Mouse (Mus musculus) limb, embryonic 11.5 days (tissue): ENCODE data around the gene Pklr. TPM values are rescaled to one million over a fixed set of nuclear protein-coding genes. Genes with fewer than 3 reads are reported as not detected.

ENCODE experiments used
- ATAC-seq: fragments of 200-750 bp; cut with Nextera tagmentation; 2 replicates; pipeline ENCODE4 v1.8.0; 2017; ENCODE audit warnings: low read depth; ENCODE audit not compliant: insufficient number of reproducible peaks, low FRiP score, low TSS enrichment
- DNase-seq: peaks from one replicate; pipeline ENCODE4 v3.0.0-alpha.2; 2015; ENCODE audit warnings: low spot score
- H3K27ac ChIP-seq: fragments of 300-500 bp; sonication (generic); replicated peaks from 2 replicates; pipeline ENCODE4 v1.5.1; 2014; ENCODE audit warnings: low read depth, mild to moderate bottlenecking, low read length
- H3K27me3 ChIP-seq: fragments of 300-500 bp; sonication (generic); 2 replicates; pipeline ENCODE4 v1.6.1; 2014; ENCODE audit warnings: mild to moderate bottlenecking, low read length, mixed read lengths; ENCODE audit not compliant: control insufficient read depth, insufficient read depth
- H3K36me3 ChIP-seq: fragments of 300-500 bp; sonication (generic); 2 replicates; pipeline ENCODE4 v1.6.1; 2014; ENCODE audit warnings: mild to moderate bottlenecking, low read length, moderate library complexity, mixed read lengths; ENCODE audit not compliant: control insufficient read depth, insufficient read depth
- H3K4me1 ChIP-seq: fragments of 300-500 bp; sonication (generic); 2 replicates; pipeline ENCODE4 v1.6.1; 2014; ENCODE audit warnings: low read length, mixed read lengths; ENCODE audit not compliant: control insufficient read depth, insufficient read depth
- H3K4me2 ChIP-seq: fragments of 300-500 bp; sonication (generic); 2 replicates; pipeline ENCODE4 v1.6.1; 2014; ENCODE audit warnings: low read depth, mild to moderate bottlenecking, moderate library complexity; ENCODE audit not compliant: severe bottlenecking
- H3K4me3 ChIP-seq: fragments of 300-500 bp; sonication (generic); 2 replicates; pipeline ENCODE4 v1.5.1; 2014; ENCODE audit warnings: low read depth, low read length
- H3K9ac ChIP-seq: fragments of 300-500 bp; sonication (generic); 2 replicates; pipeline ENCODE4 v1.6.1; 2014; ENCODE audit warnings: mild to moderate bottlenecking, low read length
- H3K9me3 ChIP-seq: fragments of 300-500 bp; sonication (generic); 2 replicates; pipeline ENCODE4 v1.6.1; 2016; ENCODE audit warnings: low read length; ENCODE audit not compliant: control insufficient read depth
- WGBS: fragments of 180-500 bp; shearing (Covaris S2); extraction: QIAGEN DNeasy Blood & Tissue Kit; methylation state at CpG from one replicate; pipeline ENCODE4 v1.1.7; 2014; 5-methylcytosine and 5-hydroxymethylcytosine counted together
- polyA plus RNA-seq: library from polyadenylated mRNA; unstranded; fragments of >200 nt; fragmentation: Nextera tagmentation; extraction: Ambion mirVana; gene quantifications from 2 replicates; pipeline ENCODE4 v1.2.1, GENCODE M21; 2014

Gene Pklr
- polyA plus RNA-seq, 1 experiment from 2014 or later = 1.2 TPM

DNA sequence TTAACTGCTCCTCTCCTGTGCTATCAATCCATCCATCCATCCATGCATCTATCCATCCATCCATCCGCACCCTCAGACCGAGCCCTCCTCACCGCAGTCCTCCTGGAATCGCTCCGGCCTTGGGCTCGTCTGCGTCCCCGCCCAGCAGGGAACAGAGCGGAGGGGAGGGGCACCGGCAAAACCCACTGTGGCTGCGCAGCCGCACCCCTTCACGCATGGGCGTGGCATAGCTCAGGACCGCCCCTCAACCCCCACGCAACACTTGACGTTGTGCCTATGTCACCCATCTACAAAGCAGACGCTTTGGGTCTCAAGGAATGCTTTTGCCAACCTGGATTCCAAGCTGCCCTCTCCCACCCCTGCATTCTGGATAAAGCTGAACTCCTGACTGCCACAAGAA, 42.8 kb upstream of the Pklr start, which contains the start of gene Rusc1:
Rusc1 (minus strand) TSS at position 137 of the 400 bp plus-strand sequence.
- Histone ChIP-seq H3K9me3 (no peaks in the 10 kb centered on the region), H3K27me3 (peaks cover 18% of the 10 kb centered on the region), H3K9ac (0 out of 2 replicates have a peak within 1 kb of the TSS, but pooled peaks have one; percentile 12), H3K4me1 (peaks cover 25% of the 10 kb centered on the region), H3K36me3 (peaks cover 2% of the 10 kb centered on the region; the same call in 1 of the 2 replicates), H3K4me3 (peak within 1 kb of the TSS; percentile 19), H3K27ac (no peak within 1 kb of the TSS), H3K4me2 (peak within 1 kb of the TSS; percentile 50)
- ATAC-seq (peak; percentile 13; the same call in 1 of the 2 replicates), DNase-seq (peak; percentile 86)
- WGBS = 2% methylated on average over 18 of the region's 18 CpGs

DNA sequence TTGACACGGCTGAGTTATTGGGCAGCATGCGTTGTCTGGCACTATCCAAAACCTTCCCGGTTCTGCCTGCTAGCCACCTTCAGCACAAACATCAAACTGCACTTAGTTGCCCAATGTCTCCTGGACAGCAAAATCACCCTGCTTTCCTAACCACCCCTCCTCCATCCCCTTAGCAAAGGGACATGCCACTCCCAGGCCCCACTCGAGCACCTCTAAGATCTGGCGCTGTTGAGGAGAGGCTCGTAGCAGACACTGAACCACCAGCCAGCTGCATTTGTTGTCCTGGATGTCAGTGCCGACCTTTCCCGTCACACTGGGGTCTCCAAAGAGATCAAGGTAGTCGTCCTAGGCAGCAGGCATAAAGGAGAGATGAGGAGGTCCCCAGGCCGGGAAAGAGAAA, 41.9 kb upstream of the Pklr start:
- Histone ChIP-seq H3K36me3 (peaks cover 6% of the 10 kb centered on the region; the same call in 1 of the 2 replicates), H3K27me3 (peaks cover 16% of the 10 kb centered on the region), H3K27ac (no peak overlapping the region), H3K4me1 (peaks cover 18% of the 10 kb centered on the region), H3K9me3 (no peaks in the 10 kb centered on the region), H3K4me2 (no peak overlapping the region), H3K4me3 (no peak overlapping the region), H3K9ac (no peak overlapping the region)
- no peak for DNase-seq
- 84% methylated on average over 10 of the region's 10 CpGs for WGBS
- no peak for ATAC-seq

DNA sequence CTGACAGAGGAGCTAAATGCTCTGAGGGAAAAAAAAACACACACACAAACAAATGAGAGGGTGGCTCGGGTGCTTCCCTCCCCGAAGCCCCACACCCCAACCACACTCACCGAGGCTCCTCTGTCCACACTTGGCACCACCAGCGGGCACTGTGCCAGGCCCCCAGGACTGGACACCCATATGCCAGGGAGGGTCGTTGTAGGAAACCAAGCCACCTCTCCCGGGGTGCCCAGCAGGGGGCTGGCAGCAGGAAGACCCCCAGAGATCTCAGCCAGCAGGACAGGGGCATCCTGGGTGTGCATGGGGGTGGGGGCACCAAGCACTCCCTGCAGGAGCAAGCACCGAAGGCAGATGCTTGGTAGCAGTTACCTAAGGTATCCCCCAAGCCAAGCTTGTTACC, 35.1 kb upstream of the Pklr start, which contains the start of gene Gm43738:
Gm43738 (minus strand) TSS at position 289 of the 400 bp plus-strand sequence.
- DNase-seq (no peak), ATAC-seq (no peak)
- Histone ChIP-seq H3K4me3 (peak within 1 kb of the TSS; percentile 85), H3K9ac (peak within 1 kb of the TSS; percentile 76), H3K4me1 (peaks cover 16% of the 10 kb centered on the region), H3K27ac (peak within 1 kb of the TSS; percentile 68), H3K9me3 (no peaks in the 10 kb centered on the region), H3K36me3 (peaks cover 10% of the 10 kb centered on the region; the same call in 1 of the 2 replicates), H3K4me2 (peak within 1 kb of the TSS; percentile 90), H3K27me3 (no peaks in the 10 kb centered on the region)
- 47% methylated on average over 7 of the region's 7 CpGs for WGBS

DNA sequence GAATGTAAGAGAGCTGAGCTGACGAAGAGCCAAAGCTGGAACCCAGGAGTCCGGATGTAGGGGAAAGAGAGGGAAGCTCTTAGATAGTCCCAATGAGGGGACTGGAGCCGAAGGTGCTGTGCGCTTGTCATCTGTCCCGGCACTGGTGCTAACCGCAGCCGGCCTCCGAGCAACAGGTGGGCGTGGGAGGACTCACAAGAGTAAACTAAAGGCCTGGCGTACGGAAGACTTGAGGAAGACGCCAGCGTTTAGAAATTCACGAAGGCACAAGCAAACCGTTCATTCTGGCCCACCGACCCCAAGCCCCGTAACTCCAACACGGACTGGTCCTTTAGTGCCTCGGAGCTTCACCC, 34.5 kb upstream of the Pklr start:
- Histone ChIP-seq H3K36me3 (peaks cover 10% of the 10 kb centered on the region; the same call in 1 of the 2 replicates), H3K4me1 (peaks cover 16% of the 10 kb centered on the region), H3K4me2 (peak overlapping the region; percentile 90), H3K27ac (peak overlapping the region; percentile 68), H3K9me3 (no peaks in the 10 kb centered on the region), H3K4me3 (peak overlapping the region; percentile 85), H3K9ac (peak overlapping the region; percentile 76), H3K27me3 (no peaks in the 10 kb centered on the region)
- no peak for DNase-seq
- WGBS = under 1% methylated on average over 19 of the region's 19 CpGs
- peak; percentile 42; the same call in 1 of the 2 replicates for ATAC-seq

DNA sequence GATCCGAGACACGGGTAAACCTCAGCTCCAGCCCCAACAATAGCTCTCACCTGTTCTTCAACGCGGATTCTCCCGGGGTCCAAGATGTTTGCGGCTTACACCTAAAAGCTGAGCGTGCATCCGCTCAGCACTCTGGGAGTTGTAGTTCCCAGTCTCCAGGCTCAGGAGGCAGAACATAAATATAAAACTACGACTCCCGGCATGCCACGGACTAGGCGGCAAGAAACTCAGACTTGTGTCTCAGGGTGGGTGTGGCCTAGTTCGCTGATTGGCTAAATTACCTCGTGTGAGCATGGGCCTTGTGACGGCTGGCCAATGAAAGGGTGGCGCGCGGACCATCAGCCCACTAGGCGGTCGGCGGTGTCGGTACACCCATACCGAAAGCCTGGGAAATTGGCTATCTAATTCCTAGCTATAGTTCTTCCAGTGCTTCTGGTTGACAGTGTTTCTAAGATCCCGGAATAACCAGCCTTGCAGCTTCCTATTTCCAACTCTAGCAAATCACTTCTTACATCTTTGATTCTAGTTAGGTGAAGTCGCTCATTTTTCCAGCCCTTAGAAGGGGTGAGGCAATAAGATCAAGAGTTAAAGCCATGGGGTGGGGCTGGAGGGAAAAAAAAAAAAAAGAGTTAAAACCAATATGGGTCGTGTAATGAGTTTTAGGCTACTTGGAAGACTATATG, 34.0 kb upstream of the Pklr start, which contains the start of gene Fdps:
Fdps (minus strand) TSS at position 148 of the 683 bp plus-strand sequence.
- H3K36me3 ChIP-seq = peaks cover 10% of the 10 kb centered on the region; the same call in 1 of the 2 replicates
- under 1% methylated on average over 26 of the region's 26 CpGs for WGBS
- H3K4me3 ChIP-seq = peak within 1 kb of the TSS; percentile 85
- no peaks in the 10 kb centered on the region for H3K27me3 ChIP-seq
- no peaks in the 10 kb centered on the region for H3K9me3 ChIP-seq
- ATAC-seq = peak; percentile 99
- H3K4me1 ChIP-seq = peaks cover 16% of the 10 kb centered on the region
- peak within 1 kb of the TSS; percentile 68 for H3K27ac ChIP-seq
- H3K9ac ChIP-seq = peak within 1 kb of the TSS; percentile 76
- DNase-seq = peak; percentile 93
- H3K4me2 ChIP-seq = peak within 1 kb of the TSS; percentile 90

DNA sequence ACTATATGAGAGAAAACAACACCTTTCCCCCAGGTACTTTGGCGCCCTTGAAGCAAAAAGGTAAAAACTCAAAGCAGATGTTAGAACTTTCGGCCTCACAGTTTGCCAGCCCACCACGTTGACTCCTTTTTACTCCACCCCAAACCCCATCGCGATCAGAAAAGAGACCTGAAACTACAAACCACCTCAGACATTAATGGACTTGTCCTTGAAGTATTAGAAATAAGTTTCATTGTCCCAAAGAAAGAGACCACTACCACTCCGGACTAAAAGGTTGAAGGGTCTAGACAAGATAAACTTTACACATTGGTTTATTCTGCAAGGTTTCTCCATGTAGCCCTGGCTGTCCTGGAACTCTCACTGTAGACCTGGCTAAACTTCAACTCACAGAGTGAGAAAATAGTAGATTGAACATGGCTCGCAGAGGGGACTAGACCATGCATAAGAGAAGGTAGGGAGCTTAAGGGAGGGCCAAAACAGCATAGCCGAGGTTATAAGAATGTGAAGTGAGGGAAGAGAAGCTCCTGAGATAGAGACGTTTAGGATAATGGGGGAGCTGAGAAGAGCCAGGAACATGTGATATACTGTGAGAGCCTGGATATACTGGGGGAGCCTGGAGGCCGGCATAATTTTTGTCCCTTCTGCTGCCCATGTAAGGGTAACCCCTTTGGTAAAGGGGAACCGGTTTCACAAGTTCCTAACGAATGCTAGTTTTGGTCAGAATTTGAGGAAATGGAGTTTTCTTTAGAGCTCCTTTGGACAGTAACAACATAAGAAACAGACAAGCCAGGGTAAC, 33.2 kb upstream of the Pklr start:
- 64% methylated on average over 12 of the region's 12 CpGs for WGBS
- 0 out of 2 replicates have a peak overlapping the region, but pooled peaks have one; percentile 36 for H3K27ac ChIP-seq
- peak overlapping the region; percentile 85; the same call in 1 of the 2 replicates for H3K4me3 ChIP-seq
- no peak overlapping the region for H3K9ac ChIP-seq
- no peaks in the 10 kb centered on the region for H3K27me3 ChIP-seq
- H3K9me3 ChIP-seq = no peaks in the 10 kb centered on the region
- H3K36me3 ChIP-seq = peaks cover 10% of the 10 kb centered on the region; the same call in 1 of the 2 replicates
- peak overlapping the region; percentile 39 for H3K4me2 ChIP-seq
- DNase-seq (no peak), ATAC-seq (no peak)
- peaks cover 16% of the 10 kb centered on the region for H3K4me1 ChIP-seq

DNA sequence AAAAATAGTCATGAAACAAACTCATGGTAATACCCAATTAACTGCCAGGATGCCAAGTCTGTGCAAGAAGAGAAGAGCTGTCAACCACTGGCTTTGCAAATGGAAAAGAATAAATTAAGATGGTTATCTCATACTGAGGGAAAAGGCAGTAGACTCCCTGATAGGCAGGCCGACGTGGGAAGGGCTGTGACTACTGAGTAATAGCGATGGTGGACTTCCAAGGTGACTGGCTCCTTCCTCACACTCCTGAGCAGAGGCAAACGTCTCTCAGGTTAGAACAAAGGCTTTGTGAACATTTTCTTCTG, 32.7 kb upstream of the Pklr start:
- no peaks in the 10 kb centered on the region for H3K9me3 ChIP-seq
- H3K27ac ChIP-seq = no peak overlapping the region
- peaks cover 8% of the 10 kb centered on the region; the same call in 1 of the 2 replicates for H3K36me3 ChIP-seq
- DNase-seq (no peak), ATAC-seq (no peak)
- 77% methylated on average over 4 of the region's 4 CpGs for WGBS
- no peak overlapping the region for H3K9ac ChIP-seq
- H3K4me3 ChIP-seq = no peak overlapping the region
- peaks cover 16% of the 10 kb centered on the region for H3K4me1 ChIP-seq
- H3K27me3 ChIP-seq = no peaks in the 10 kb centered on the region
- H3K4me2 ChIP-seq = no peak overlapping the region

DNA sequence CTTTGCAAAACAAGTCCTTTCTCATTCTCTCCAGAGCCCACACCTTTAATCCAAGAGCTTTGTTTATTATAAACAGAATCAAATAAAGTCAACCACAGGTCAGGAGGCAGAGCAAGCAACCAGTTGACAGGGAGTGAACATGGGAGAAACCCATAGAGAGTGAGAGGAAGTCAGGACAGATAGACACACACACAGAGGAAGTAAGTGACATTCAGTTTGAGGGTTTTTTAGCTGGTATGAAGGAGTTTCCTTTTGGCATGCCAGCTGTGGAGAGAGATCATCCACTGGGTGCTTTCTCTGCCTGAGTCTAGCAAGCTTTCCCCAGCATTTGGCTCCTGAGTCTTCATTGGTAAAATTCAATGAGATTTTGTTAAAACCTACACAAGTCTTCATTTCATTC, 29.1 kb upstream of the Pklr start:
- Histone ChIP-seq H3K9ac (no peak overlapping the region), H3K4me1 (0 out of 2 replicates have a peak, but pooled peaks cover 5% of the 10 kb centered on the region), H3K27me3 (no peaks in the 10 kb centered on the region), H3K36me3 (no peaks in the 10 kb centered on the region), H3K9me3 (no peaks in the 10 kb centered on the region), H3K27ac (no peak overlapping the region), H3K4me3 (no peak overlapping the region), H3K4me2 (no peak overlapping the region)
- DNase-seq = no peak
- ATAC-seq = no peak
